Mouse (Mus musculus) embryonic facial prominence, embryonic 13.5 days (tissue): ENCODE data around the gene Zbtb38. TPM values are rescaled to one million over a fixed set of nuclear protein-coding genes. Genes with fewer than 3 reads are reported as not detected.
"Not testable (repeated sequence)": the region's sequence is repeated elsewhere in the genome, so short reads cannot be mapped to it uniquely, and the experiment has no call there.

Source experiments
- ATAC-seq: fragments of 200-750 bp; cut with Nextera tagmentation; 2 replicates; pipeline ENCODE4 v1.8.0; 2017; ENCODE audit warnings: low read depth; ENCODE audit not compliant: insufficient number of reproducible peaks, insufficient read depth, low FRiP score, low TSS enrichment
- H3K27ac ChIP-seq: fragments of 300-500 bp; sonication (generic); 2 replicates; pipeline ENCODE4 v1.5.1; 2015; ENCODE audit warnings: moderate library complexity, mild to moderate bottlenecking, inconsistent platforms
- H3K27me3 ChIP-seq: fragments of 300-500 bp; sonication (generic); 2 replicates; pipeline ENCODE4 v1.6.1; 2015; ENCODE audit warnings: mild to moderate bottlenecking, inconsistent platforms
- H3K36me3 ChIP-seq: fragments of 300-500 bp; sonication (generic); 2 replicates; pipeline ENCODE4 v1.6.1; 2015; ENCODE audit warnings: mild to moderate bottlenecking, inconsistent platforms
- H3K4me1 ChIP-seq: fragments of 300-500 bp; sonication (generic); 2 replicates; pipeline ENCODE4 v1.6.1; 2015; ENCODE audit warnings: inconsistent platforms
- H3K4me2 ChIP-seq: fragments of 300-500 bp; sonication (generic); 2 replicates; pipeline ENCODE4 v1.6.1; 2015; ENCODE audit warnings: moderate library complexity, mild to moderate bottlenecking, inconsistent platforms
- H3K4me3 ChIP-seq: fragments of 300-500 bp; sonication (generic); 2 replicates; pipeline ENCODE4 v1.5.1; 2015; ENCODE audit warnings: mild to moderate bottlenecking, inconsistent platforms
- H3K9ac ChIP-seq: fragments of 300-500 bp; sonication (generic); 2 replicates; pipeline ENCODE4 v1.6.1; 2015; ENCODE audit warnings: mild to moderate bottlenecking, inconsistent platforms
- H3K9me3 ChIP-seq: fragments of 300-500 bp; sonication (generic); 2 replicates; pipeline ENCODE4 v1.6.1; 2016; ENCODE audit warnings: inconsistent platforms
- WGBS: fragments of 180-500 bp; shearing (Covaris S2); methylation state at CpG from one replicate; pipeline ENCODE4 v1.1.7; 2015; ENCODE audit warnings: mixed read lengths; 5-methylcytosine and 5-hydroxymethylcytosine counted together
- polyA plus RNA-seq: library from polyadenylated mRNA; unstranded; fragments of >200 nt; fragmentation: Nextera tagmentation; extraction: Ambion mirVana; gene quantifications from 2 replicates; pipeline ENCODE4 v1.2.1, GENCODE M21; 2015

The Zbtb38 gene
- polyA plus RNA-seq, 1 experiment from 2014 or later = 14.6 TPM

- Histone ChIP-seq H3K36me3 (peaks cover 38% of the 10 kb centered on the region), H3K4me2 (no peak overlapping the region), H3K27me3 (no peaks in the 10 kb centered on the region), H3K9me3 (no peaks in the 10 kb centered on the region), H3K27ac (no peak overlapping the region), H3K9ac (no peak overlapping the region), H3K4me1 (peaks cover 6% of the 10 kb centered on the region; the same call in 1 of the 2 replicates), H3K4me3 (no peak overlapping the region)
- WGBS = 85% methylated on average over 18 of the region's 18 CpGs
- no peak for ATAC-seq
Observed at GRCm38 (mm10) chr9:96685600-96686084, 67.0 kb downstream of the Zbtb38 start.

GRCm38 (mm10) chr9:96684866-96685599 is 67.6 kb downstream of the Zbtb38 start:
- Histone ChIP-seq H3K4me3 (no peak overlapping the region), H3K36me3 (peaks cover 38% of the 10 kb centered on the region), H3K4me1 (peaks cover 3% of the 10 kb centered on the region; the same call in 1 of the 2 replicates), H3K4me2 (no peak overlapping the region), H3K9me3 (no peaks in the 10 kb centered on the region), H3K27me3 (no peaks in the 10 kb centered on the region), H3K27ac (no peak overlapping the region), H3K9ac (no peak overlapping the region)
- 81% methylated on average over 14 of the region's 14 CpGs for WGBS
- ATAC-seq = no peak

- no peak overlapping the region for H3K9ac ChIP-seq
- H3K27me3 ChIP-seq = no peaks in the 10 kb centered on the region
- H3K4me2 ChIP-seq = no peak overlapping the region
- H3K9me3 ChIP-seq = no peaks in the 10 kb centered on the region
- no peak overlapping the region for H3K4me3 ChIP-seq
- H3K4me1 ChIP-seq = no peaks in the 10 kb centered on the region
- WGBS = 89% methylated on average over 4 of the region's 4 CpGs
- no peak overlapping the region for H3K27ac ChIP-seq
- peaks cover 38% of the 10 kb centered on the region for H3K36me3 ChIP-seq
- no peak for ATAC-seq
Observed at GRCm38 (mm10) chr9:96684165-96684792, 68.4 kb downstream of the Zbtb38 start.

GRCm38 (mm10) chr9:96678611-96679010 is 74.0 kb downstream of the Zbtb38 start:
- no peak overlapping the region for H3K4me2 ChIP-seq
- WGBS = 83% methylated on average over 5 of the region's 5 CpGs
- H3K4me3 ChIP-seq = no peak overlapping the region
- no peaks in the 10 kb centered on the region for H3K9me3 ChIP-seq
- no peak overlapping the region for H3K27ac ChIP-seq
- no peak for ATAC-seq
- 0 out of 2 replicates have a peak, but pooled peaks cover 4% of the 10 kb centered on the region for H3K36me3 ChIP-seq
- no peaks in the 10 kb centered on the region for H3K27me3 ChIP-seq
- no peaks in the 10 kb centered on the region for H3K4me1 ChIP-seq
- no peak overlapping the region for H3K9ac ChIP-seq

GRCm38 (mm10) chr9:96677711-96678110 is 74.9 kb downstream of the Zbtb38 start:
- H3K27ac ChIP-seq, H3K4me3 ChIP-seq, H3K36me3 ChIP-seq, H3K27me3 ChIP-seq, H3K4me2 ChIP-seq, H3K9ac ChIP-seq, H3K4me1 ChIP-seq, H3K9me3 ChIP-seq, ATAC-seq: not testable (repeated sequence)
- 86% methylated on average over 5 of the region's 5 CpGs for WGBS

- H3K36me3 ChIP-seq = no peaks in the 10 kb centered on the region
- no peaks in the 10 kb centered on the region for H3K4me1 ChIP-seq
- no peak for ATAC-seq
- H3K4me3 ChIP-seq = no peak overlapping the region
- H3K27me3 ChIP-seq = no peaks in the 10 kb centered on the region
- H3K27ac ChIP-seq = no peak overlapping the region
- 88% methylated on average over 10 of the region's 10 CpGs for WGBS
- H3K9ac ChIP-seq = no peak overlapping the region
- H3K9me3 ChIP-seq = no peaks in the 10 kb centered on the region
- no peak overlapping the region for H3K4me2 ChIP-seq
Observed at GRCm38 (mm10) chr9:96676671-96677070, 76.0 kb downstream of the Zbtb38 start.

- H3K4me1 ChIP-seq = no peaks in the 10 kb centered on the region
- H3K27me3 ChIP-seq = no peaks in the 10 kb centered on the region
- H3K9me3 ChIP-seq = no peaks in the 10 kb centered on the region
- H3K4me3 ChIP-seq = no peak overlapping the region
- no peak for ATAC-seq
- no peaks in the 10 kb centered on the region for H3K36me3 ChIP-seq
- no peak overlapping the region for H3K9ac ChIP-seq
- H3K27ac ChIP-seq = no peak overlapping the region
- 83% methylated on average over 8 of the region's 8 CpGs for WGBS
- H3K4me2 ChIP-seq = no peak overlapping the region
Observed at GRCm38 (mm10) chr9:96675763-96676640, 76.6 kb downstream of the Zbtb38 start.

- 37% methylated on average over 5 of the region's 5 CpGs for WGBS
- ATAC-seq = 0 out of 2 replicates have a peak, but pooled peaks have one; percentile 38
- no peak overlapping the region for H3K4me2 ChIP-seq
- no peaks in the 10 kb centered on the region for H3K36me3 ChIP-seq
- H3K9me3 ChIP-seq = no peaks in the 10 kb centered on the region
- no peak overlapping the region for H3K9ac ChIP-seq
- H3K27me3 ChIP-seq = no peaks in the 10 kb centered on the region
- H3K27ac ChIP-seq = no peak overlapping the region
- H3K4me1 ChIP-seq = no peaks in the 10 kb centered on the region
- H3K4me3 ChIP-seq = no peak overlapping the region
Observed at GRCm38 (mm10) chr9:96675071-96675762, 77.4 kb downstream of the Zbtb38 start.

- H3K4me3 ChIP-seq = no peak overlapping the region
- no peaks in the 10 kb centered on the region for H3K27me3 ChIP-seq
- no peaks in the 10 kb centered on the region for H3K36me3 ChIP-seq
- no peak for ATAC-seq
- H3K4me2 ChIP-seq = no peak overlapping the region
- 91% methylated on average over 8 of the region's 8 CpGs for WGBS
- peaks cover 4% of the 10 kb centered on the region; the same call in 1 of the 2 replicates for H3K4me1 ChIP-seq
- H3K9me3 ChIP-seq = no peaks in the 10 kb centered on the region
- H3K9ac ChIP-seq = no peak overlapping the region
- no peak overlapping the region for H3K27ac ChIP-seq
Observed at GRCm38 (mm10) chr9:96674301-96674700, 78.3 kb downstream of the Zbtb38 start.

GRCm38 (mm10) chr9:96672466-96672865 is 80.2 kb downstream of the Zbtb38 start:
- Histone ChIP-seq H3K27me3 (no peaks in the 10 kb centered on the region), H3K4me1 (peaks cover 4% of the 10 kb centered on the region; the same call in 1 of the 2 replicates), H3K9me3 (no peaks in the 10 kb centered on the region), H3K9ac (no peak overlapping the region), H3K4me2 (no peak overlapping the region), H3K27ac (no peak overlapping the region), H3K4me3 (no peak overlapping the region), H3K36me3 (no peaks in the 10 kb centered on the region)
- 84% methylated on average over 2 of the region's 2 CpGs for WGBS
- ATAC-seq = no peak

- no peak overlapping the region for H3K9ac ChIP-seq
- no peak overlapping the region for H3K27ac ChIP-seq
- H3K4me2 ChIP-seq = no peak overlapping the region
- no peaks in the 10 kb centered on the region for H3K36me3 ChIP-seq
- ATAC-seq = no peak
- H3K4me1 ChIP-seq = peaks cover 4% of the 10 kb centered on the region; the same call in 1 of the 2 replicates
- H3K4me3 ChIP-seq = no peak overlapping the region
- H3K9me3 ChIP-seq = no peaks in the 10 kb centered on the region
- H3K27me3 ChIP-seq = no peaks in the 10 kb centered on the region
- 90% methylated on average over 12 of the region's 12 CpGs for WGBS
Observed at GRCm38 (mm10) chr9:96671249-96671648, 81.4 kb downstream of the Zbtb38 start.
